Mouse (Mus musculus): ENCODE measurements around the gene Hoxd9.

Gene Hoxd9

DNA sequence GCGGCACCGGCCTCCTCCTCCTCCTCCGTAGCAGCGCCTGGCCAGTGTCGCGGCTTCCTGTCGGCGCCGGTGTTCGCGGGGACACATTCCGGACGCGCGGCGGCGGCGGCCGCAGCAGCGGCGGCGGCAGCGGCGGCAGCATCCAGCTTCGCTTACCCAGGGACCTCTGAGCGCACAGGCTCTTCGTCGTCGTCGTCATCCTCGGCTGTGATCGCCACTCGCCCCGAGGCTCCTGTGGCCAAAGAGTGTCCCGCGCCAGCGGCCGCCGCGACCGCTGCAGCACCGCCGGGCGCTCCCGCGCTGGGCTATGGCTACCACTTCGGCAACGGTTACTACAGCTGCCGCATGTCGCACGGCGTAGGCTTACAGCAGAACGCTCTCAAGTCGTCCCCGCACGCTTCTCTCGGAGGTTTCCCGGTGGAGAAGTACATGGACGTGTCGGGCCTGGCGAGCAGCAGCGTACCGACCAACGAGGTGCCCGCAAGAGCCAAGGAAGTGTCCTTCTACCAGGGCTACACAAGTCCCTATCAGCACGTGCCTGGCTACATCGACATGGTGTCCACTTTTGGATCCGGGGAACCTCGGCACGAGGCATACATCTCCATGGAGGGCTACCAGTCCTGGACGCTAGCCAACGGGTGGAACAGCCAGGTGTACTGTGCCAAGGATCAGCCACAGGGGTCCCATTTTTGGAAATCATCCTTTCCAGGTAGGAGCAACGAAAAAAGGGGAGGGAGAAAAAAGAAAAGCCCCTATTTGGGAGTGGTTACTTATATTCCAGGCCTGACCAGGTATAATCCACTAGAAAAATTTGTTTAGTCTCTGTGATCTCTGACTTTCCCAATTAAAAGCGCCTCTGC lies 28.9 kb upstream of the Hoxd9 start:
- no peak for DNase-seq (ENCODE audit: low spot score in 2 of 2)

DNA sequence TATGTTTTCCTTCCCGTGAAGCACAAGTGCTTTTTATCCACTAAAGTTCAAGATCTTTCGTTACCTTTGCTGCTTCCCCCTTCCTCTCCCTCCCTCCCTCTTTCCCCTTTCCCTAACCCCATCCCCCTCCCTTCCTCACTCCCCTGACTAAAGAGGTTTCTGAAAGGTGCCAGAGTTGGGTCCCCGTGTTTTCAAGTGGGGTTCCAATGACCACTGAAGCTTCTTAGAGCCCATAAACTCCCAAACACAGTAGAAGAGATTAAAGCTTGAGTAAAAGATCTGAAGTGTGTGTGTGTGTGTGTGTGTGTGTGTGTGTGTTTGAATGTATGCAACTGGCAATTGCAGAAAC lies 28.3 kb upstream of the Hoxd9 start:
- DNase-seq (ENCODE audit: low spot score in 2 of 2), result no peak

DNA sequence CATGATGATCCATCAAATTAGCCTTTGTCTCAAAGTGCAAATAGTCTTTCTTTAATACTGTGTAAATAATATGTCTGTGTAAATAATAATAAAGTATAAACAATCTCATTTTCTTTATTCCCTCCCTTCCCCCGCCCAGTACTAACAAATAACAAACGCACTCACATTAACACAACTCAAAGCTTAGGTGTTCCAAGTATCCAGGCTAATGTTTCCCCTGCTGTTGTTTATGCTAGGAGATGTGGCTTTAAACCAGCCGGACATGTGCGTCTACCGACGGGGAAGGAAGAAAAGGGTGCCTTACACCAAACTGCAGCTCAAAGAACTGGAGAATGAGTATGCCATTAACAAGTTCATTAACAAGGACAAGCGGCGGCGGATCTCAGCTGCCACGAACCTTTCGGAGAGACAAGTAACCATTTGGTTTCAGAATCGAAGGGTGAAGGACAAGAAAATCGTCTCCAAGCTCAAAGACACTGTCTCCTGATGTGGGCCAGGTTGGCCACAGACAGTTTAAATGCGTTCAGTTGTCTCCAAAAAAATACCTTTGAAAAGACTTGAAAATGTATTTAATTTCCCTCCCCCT lies 27.8 kb upstream of the Hoxd9 start:
- DNase-seq (ENCODE audit: low spot score in 2 of 2), result no peak

DNA sequence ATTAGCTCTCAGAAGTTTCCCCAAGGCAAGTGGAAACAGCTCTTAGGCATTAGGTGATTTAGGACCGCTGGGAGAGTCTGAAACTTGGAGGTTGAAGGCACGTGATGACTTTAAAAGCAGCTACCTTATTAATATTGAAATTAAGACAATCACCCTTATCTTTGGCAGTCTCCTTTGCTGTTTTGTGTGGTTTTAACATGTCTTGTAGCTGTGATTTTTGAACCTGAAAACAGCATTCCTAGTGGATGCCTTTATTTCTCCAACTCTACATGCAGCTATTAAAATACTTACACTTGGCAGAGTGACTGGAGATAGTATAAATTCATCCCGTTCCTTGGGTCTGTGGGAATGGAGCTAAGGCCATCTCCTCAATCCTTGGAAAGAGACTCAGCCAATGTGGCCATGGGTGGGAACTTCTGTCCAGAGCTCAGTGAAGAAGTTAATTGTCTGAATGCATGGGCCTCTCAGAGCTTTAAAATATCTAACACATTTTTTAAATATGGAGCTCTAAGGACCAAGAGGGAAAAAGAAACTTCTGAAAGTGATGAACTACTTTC lies 26.8 kb upstream of the Hoxd9 start:
- no peak for DNase-seq (ENCODE audit: low spot score in 2 of 2)

DNA sequence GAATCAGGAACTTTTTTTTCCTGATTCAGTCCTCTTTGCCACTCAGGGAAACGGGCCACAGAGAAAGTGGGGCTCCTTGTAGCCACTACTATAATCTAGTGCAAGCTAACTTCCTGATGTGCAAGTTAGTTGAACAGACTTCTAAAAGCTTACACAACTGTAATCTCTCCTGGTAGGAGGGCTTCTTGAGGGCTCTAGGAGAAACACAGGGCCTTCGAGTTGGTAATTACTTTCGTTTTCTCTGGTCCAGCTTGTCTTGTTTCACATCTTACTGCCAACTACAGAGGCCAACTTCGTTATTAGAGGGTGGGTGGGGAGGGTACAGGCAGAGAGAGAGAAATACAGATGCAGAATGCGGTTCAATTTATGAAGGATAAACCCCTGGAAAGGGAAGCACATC lies 25.7 kb upstream of the Hoxd9 start:
- no peak for DNase-seq (ENCODE audit: low spot score in 2 of 2)

DNA sequence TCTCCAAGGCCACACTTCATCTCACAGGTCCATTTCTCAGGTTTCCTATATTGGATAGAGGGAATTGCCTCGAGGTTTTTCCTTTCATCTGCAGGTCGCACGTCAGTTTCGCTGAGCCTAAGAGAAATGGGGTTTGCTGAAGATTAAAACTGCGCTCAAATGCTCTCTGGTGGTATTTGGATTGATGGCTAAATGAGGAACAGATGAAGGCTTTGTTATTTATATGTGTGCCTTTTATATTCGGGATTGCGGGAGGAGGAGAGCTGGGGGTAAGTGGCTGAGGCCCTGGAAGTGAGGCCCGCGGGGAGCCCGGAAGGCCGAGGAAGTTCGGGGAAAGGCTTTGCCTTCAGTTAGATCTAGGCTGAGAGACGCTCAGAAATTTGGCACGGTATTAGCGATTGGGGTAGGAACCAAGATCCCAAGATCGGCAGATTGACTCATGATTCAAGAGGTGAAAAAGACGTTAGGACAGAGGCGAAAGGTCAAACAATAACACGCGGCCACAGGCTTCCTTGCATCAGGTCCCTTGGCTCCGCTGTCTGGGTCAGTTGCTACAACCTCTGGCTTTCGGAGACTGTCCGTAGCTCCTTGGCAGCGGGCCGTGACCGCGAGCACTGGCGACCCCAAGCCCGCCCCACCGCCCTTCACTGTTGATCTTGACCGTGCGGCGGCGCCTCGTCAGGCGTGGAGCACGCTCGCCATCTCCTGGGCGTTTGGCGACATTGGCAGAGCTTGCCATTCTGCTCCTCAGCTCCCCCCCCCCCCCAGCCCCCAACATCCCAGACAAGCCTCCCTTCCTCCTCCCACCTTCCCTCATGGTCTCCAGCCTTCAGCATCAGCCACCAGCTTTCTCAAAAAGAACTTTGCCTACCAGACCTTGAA lies 24.8 kb upstream of the Hoxd9 start:
- peak in 1 of 2 experiments; percentile 31 for DNase-seq (ENCODE audit: low spot score in 2 of 2)

DNA sequence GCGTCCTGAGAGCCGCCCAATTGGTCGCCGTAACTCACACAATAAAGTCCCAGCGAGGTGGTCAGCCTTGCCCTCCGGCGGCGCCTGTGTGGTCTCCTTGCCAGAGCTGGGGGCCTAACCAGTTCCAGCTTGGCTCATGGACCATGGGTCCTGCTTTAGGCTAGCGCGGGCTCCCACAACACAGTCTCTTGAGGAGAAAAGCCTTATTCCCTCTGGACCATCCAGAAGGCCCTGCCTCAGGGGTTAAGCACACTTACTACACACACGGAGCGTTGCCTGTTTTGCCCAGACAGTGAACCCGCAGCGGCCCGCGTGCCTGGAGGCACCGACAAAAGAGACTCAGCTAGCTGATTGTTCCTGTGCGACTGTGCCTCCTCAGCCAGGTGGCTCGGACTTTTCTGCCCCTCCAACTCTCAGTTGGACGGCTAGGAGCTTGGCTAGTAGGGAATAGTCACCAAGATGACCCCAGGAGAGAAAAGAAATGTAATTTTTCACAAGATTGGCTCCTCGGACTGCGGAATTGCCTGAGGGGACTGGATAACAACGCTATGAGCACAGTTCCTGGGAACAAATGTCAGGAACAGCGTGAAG lies 23.6 kb upstream of the Hoxd9 start:
- no peak for DNase-seq (ENCODE audit: low spot score in 2 of 2)

DNA sequence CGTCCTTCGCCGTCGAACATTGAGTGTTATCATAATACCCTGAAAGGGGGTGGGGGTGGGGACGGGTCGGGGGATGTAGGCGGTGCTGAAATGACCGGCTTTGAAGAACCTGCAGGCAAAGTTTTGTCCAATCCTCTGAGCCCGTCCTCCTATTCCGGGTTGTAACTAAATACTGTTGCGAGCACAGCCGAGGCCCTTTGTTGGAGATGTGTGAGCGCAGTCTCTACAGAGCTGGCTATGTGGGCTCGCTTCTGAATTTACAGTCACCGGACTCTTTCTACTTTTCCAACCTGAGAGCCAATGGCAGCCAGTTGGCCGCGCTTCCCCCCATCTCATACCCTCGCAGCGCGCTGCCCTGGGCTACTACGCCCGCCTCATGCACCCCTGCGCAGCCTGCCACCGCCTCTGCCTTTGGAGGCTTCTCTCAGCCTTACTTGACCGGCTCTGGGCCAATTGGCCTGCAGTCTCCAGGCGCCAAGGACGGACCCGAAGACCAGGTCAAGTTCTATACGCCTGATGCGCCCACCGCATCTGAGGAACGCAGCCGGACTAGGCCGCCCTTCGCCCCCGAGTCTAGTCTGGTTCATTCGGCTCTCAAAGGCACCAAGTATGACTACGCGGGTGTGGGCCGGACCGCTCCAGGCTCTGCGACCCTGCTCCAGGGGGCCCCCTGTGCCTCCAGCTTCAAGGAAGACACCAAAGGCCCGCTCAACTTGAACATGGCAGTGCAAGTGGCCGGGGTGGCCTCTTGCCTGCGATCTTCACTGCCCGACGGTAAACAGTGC lies 22.5 kb upstream of the Hoxd9 start, which contains the start of gene Hoxd12:
Gene Hoxd12, plus strand, starts transcription at position 133 of the 785 bp plus-strand sequence.
- no peak for DNase-seq (ENCODE audit: low spot score in 2 of 2)

DNA sequence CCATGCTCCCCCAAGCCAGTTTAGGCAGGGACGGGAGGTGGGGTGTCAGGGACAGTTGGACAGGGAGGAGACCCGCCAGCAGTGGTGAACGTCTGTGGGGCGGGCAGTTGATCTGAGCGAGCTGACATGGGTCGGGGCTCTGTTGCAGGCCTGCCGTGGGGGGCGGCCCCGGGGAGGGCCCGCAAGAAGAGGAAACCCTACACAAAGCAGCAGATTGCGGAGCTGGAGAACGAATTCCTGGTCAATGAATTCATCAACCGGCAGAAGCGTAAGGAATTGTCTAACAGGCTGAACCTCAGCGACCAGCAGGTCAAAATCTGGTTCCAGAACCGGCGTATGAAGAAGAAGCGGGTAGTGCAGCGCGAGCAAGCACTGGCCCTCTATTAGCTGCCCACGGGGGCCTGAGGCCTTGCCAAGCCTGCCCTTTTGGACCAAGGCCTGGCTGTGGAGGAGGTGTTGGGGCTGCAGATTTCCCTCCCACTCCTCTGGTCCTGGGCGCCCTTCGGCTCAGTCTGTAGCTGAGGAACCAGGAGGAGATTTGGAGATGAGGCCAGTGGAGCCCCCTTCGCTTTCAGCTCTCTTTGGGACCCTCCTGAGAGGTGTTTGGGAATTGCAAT lies 21.8 kb upstream of the Hoxd9 start:
- DNase-seq (ENCODE audit: low spot score in 2 of 2), result no peak

DNA sequence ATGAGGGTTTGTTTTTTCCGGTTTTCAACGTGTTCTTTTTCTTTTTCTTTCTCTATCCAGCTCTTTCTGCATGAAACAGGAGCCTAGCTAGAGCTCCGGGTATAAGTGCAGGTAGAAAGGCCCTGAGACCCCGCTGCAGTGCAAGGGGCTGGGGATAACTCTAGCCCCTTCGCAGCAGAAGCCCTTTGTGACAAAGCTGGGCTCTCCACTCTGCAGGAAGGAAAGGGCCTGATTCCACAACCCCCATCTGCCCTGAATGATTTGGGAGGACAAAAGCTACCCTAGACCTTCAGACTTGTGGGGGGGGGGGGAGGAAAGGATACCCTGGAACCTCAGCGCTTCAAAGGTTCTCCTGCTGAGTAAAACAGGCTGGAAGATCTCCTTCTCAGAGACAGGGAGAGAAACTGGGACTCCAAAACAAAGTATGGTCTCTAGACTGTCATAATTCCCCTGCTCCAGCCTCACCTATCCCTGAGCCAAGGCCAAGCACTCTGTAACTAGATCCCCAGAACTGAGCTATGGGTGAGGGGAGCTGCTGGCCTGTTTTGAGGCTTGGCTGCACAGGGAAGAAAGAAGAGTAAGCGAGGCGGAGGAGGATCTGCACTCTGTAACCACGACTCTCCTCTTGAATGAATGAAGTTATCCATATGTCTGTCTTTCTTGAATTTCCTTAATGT lies 21.0 kb upstream of the Hoxd9 start:
- DNase-seq (ENCODE audit: low spot score in 2 of 2), result no peak

DNA sequence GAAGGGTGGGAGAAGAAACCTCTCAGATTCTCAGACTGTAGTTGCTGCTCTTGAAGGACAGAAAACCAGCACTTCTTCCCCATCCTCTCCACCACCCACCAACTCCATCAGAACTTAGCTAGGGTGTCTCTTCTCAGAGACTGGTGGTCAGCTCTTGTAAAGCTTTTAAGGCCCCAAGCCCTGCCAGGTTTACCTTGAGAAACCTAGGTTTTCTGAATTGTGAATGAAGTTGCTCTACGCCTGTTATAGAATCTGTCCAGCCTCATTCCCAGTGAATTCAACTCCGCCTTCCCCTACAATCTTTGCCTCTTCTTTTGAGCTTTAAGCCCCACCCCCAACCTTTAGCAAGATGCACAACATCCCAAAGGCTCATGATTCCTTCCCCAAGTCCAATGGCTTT lies 20.4 kb upstream of the Hoxd9 start:
- no peak for DNase-seq (ENCODE audit: low spot score in 2 of 2)

DNA sequence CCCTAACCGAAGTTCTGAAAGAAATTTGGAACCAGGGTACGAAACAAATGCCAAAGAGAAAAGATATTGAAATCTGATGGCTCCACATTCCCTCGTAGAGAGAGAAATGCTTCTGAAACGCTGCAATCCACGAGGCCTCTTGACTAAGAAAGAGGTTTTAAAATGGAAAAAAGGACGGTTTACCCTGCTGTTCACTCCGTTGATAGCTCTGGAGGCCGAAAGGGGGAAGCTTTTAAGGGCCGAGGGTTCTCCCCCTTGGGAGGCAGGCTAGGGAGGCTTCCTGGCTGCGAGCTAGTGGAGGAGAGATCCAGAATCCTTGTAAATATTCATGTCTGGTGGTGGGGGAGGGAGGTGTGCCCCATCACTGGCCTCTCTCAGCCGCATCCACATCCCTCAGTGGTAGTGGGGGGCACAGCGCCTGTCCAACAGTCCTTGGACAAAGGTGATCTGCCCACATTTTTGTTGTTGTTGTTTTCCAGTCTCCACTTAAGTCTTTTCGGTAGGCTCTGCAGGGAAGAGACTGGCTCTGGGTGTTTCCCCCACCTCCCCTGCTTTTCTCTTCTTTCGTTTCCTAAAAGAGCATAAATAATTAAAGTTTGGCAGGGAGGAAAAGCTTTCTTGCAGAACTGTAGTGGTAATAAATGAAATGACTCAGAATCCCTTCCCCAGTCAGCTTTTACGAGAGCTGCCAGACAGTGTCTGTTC lies 18.5 kb upstream of the Hoxd9 start, which contains the start of gene Hoxd11:
Gene Hoxd11, plus strand, starts transcription at position 667 of the 705 bp plus-strand sequence.
- no peak for DNase-seq (ENCODE audit: low spot score in 2 of 2)

DNA sequence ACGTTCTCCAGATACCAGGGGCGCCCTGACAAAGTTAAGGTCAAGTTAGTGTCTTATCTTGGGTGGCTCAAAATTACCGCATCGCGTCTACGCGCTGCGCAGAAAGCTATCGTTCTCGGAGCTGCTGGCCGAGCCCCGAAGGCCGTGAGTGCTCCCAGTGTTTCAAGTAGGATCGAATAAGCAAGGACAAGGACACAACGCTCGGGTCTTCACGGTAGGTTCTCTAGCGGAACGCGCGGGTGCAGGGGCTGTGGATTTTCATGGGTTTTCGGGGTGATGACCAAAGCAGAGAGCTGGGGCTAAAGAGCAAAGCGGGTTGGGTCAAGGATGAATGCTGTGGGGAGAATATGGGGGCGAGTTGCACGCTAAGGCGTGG lies 17.9 kb upstream of the Hoxd9 start:
- no peak for DNase-seq (ENCODE audit: low spot score in 2 of 2)

DNA sequence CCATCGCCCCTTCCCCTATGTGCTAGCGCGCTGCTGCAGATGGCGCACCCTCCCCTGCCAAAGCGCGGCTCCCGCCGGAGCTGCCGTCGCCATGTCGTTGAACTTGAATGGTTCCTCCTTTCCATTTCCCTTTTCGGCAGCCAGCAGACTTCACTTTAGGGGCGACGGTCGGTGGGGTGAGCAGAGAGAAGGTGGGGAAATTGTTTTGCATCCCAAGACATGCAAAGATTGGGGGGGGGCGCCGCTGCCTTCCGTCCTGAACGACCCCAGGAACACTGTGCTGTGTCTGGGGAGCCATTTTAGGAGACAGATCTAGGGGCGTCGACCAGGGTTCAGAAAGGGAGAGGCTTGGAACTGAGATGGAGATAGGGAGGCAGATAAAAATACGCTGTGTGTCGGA lies 17.5 kb upstream of the Hoxd9 start:
- no peak for DNase-seq (ENCODE audit: low spot score in 2 of 2)

DNA sequence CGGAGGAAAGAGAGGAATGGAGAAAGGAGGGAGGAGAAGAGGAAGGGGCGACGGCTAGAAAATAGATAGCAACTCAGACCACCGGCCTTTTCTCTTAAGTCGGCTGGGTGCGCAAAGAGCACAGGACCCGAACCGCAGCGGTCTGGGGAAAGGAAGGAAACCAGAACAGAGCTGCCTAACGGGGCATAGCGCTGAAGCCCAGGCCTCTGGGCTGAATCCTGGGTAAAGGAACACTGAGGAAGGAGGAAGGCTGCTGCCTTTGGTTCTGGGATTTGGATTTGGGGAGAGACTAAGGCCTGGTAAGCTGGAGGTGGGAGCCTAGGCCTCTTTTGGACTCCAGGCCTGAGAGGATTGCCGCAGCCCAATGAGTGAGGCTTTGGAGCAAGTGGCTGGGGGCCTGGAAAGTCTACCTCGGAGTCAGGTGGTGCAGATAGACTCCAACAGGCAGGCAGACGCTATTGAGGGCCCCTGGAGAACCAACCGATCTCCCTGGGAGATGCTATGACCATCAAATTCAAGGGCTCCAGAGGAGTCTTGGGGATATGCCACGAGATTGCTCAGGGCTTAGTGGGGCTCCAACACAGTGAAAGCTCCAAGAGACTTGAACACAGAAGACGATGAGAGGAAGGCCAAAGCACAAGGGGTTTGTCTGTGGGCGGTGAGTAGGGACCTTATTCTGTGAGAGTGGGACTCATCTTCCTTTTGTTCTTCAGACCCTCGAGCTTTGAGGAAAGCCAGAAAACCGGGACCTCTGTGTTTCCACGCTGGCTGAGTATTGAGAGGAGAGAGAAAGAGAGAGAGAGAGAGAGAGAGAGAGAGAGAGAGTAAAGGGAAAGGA lies 16.7 kb upstream of the Hoxd9 start:
- no peak for DNase-seq (ENCODE audit: low spot score in 2 of 2)

DNA sequence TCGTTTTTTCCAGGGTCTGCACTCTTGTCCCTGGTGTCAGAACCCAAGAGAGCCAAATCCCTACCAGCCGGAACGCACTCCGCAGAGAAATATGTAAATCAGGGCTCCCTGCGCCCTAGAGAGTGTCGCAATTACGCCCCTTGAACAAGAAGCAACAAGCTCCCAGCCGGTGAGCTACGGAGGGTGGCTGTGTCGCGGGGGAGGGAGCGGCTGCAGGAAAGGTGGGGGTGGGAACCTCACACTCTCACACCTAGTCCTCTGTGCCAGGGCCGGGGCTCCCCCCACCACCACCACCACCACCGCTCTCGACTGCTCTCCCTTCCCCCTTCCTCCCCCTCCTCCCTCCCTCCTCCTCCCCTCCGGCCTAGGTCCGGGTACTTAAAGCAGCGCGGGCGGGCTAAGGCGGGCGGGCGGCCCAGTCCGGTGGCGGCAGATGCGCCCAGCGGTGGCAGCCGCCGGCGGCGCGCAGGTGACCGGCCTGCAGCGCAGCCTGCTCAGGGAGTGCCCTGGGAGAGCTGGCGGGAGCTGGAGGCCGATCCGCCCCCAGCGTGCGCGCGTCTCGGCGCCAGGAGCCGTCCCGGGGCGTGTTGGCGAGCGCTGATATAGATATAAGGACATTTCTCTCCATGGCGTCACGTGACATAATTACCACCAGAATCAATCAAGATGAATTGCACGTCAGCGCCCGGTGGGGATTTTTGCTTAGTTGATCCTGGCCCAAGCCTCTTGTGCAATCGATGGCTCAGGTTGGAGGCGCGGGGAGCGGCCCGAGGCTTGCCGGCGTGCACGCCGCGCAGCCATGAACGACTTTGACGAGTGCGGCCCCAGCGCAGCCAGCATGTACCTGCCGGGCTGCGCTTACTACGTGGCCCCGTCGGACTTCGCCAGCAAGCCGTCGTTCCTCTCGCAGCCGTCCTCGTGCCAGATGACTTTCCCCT lies 15.7 kb upstream of the Hoxd9 start:
- DNase-seq (ENCODE audit: low spot score in 2 of 2), result no peak

DNA sequence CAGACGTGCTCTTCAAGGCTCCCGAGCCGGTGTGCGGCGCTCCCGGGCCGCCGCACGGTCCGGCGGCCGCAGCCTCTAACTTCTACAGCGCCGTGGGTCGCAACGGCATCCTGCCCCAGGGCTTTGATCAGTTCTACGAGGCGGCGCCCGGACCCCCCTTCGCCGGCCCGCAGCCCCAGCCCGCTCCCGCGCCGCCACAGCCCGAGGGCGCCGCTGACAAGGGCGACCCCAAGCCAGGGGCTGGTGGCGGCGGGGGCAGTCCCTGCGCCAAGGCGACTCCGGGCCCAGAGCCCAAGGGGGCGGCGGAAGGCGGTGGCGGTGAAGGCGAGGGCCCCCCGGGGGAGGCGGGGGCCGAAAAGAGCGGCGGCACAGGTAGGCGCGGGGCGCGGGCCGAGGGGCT lies 14.7 kb upstream of the Hoxd9 start:
- DNase-seq (ENCODE audit: low spot score in 2 of 2), result no peak
